7 mouse cellular contexts compared by ENCODE assay signal in the genomic region with DNA sequence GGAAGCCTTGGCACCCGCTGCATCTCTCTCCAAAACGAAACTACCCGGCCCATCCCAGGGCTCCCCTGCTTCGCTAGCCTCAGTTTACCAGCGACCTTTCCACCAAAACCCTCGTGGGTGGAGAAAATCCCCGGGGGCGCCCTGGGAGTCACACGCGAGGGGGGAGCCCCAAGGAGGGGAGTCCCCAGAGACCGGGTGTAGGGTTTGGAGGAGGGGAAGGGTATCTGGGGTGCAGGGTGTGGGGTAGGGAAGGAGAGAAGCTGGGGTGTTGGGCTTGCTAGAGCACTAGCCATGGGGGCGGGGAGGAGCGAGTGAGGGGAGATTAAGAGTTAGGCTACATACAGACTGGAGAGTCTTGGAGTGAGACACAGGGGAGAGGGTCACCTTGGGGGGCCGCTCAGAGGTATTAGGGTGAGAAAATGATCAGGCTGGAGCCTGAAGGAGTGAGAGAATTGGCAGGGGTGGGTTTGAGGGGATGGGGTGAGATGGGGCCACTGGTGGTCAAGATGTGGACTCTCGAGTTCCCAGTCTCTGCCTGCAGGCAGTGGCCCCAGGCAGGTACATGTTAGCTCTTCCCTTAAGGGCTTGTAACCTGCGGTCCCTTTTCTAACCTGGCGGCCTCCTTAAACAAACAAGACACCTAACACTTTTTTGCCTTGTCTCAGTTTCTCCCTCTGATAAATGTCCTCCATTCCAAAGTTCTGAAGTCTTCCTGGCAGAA. TPM values are rescaled to one million over a fixed set of nuclear protein-coding genes. Genes with fewer than 3 reads are reported as not detected.
DNase-seq lines count a peak whose midpoint lies in the region; ATAC-seq and TF ChIP-seq lines count a peak whose summit lies in the region.

No protein-coding gene starts in this region.

- no peak overlapping the region for H3K27ac ChIP-seq in spleen, adult 2 months (ENCODE audit: insufficient read depth, low read length)
- no peak overlapping the region for H3K27ac ChIP-seq in forebrain, embryonic 13.5 days
- H3K27ac ChIP-seq in limb, embryonic 15.5 days, result peak overlapping the region; percentile 67

- H3K4me3 ChIP-seq in spleen, adult 2 months (ENCODE audit: extremely low read depth, insufficient read depth, insufficient read length), result peak overlapping the region; percentile 35
- H3K4me3 ChIP-seq in forebrain, embryonic 13.5 days, result peak overlapping the region; percentile 42
- peak overlapping the region; percentile 67 for H3K4me3 ChIP-seq in limb, embryonic 15.5 days

- H3K27me3 ChIP-seq in spleen, adult 2 months (ENCODE audit: control insufficient read depth, insufficient read depth, low read length), result no peaks in the 10 kb centered on the region
- H3K27me3 ChIP-seq in forebrain, embryonic 13.5 days, result peaks cover 77% of the 10 kb centered on the region
- H3K27me3 ChIP-seq in limb, embryonic 15.5 days, result peaks cover 6% of the 10 kb centered on the region; the same call in 1 of the 2 replicates
- H3K27me3 ChIP-seq in splenic B cell, adult 2 months (ENCODE audit: control insufficient read depth, insufficient read depth, low read length, poor library complexity, severe bottlenecking), result no peaks in the 10 kb centered on the region

- TF ChIP-seq CTCF in spleen, adult 2 months (IDR thresholded peaks at IDR 0.05; ENCODE audit: extremely low read depth, insufficient read depth, insufficient read length, insufficient replicate concordance), result no peak

- TF ChIP-seq POLR2A in spleen, adult 2 months (IDR thresholded peaks at IDR 0.05; ENCODE audit: low read depth, low read length), result no peak

- no peaks in the 10 kb centered on the region for H3K9me3 ChIP-seq in forebrain, embryonic 13.5 days (replicated peaks)
- H3K9me3 ChIP-seq in limb, embryonic 15.5 days, result no peaks in the 10 kb centered on the region

- H3K4me2 ChIP-seq in forebrain, embryonic 13.5 days, result peak overlapping the region; percentile 80
- H3K4me2 ChIP-seq in limb, embryonic 15.5 days, result peak overlapping the region; percentile 72

- H3K36me3 ChIP-seq in spleen, adult 2 months (ENCODE audit: control insufficient read depth, insufficient read depth, low read length), result 0 out of 2 replicates have a peak, but pooled peaks cover 2% of the 10 kb centered on the region
- no peaks in the 10 kb centered on the region for H3K36me3 ChIP-seq in forebrain, embryonic 13.5 days (ENCODE audit: poor library complexity, severe bottlenecking)
- H3K36me3 ChIP-seq in limb, embryonic 15.5 days, result no peaks in the 10 kb centered on the region
- H3K36me3 ChIP-seq in splenic B cell, adult 2 months (ENCODE audit: control insufficient read depth, insufficient read depth, low read length, poor library complexity, severe bottlenecking), result peaks cover 2% of the 10 kb centered on the region; the same call in 1 of the 2 replicates

- peak overlapping the region; percentile 51 for H3K9ac ChIP-seq in forebrain, embryonic 13.5 days
- 0 out of 2 replicates have a peak overlapping the region, but pooled peaks have one; percentile 14 for H3K9ac ChIP-seq in limb, embryonic 15.5 days

- WGBS in spleen, adult 2 months, result 5% methylated on average over 17 of the region's 17 CpGs
- WGBS in forebrain, embryonic 13.5 days, result 3% methylated on average over 17 of the region's 17 CpGs
- WGBS in limb, embryonic 15.5 days, result 3% methylated on average over 17 of the region's 17 CpGs

- peaks cover 47% of the 10 kb centered on the region for H3K4me1 ChIP-seq in spleen, adult 2 months (ENCODE audit: control insufficient read depth, insufficient read depth, insufficient read length)
- H3K4me1 ChIP-seq in forebrain, embryonic 13.5 days, result peaks cover 85% of the 10 kb centered on the region
- H3K4me1 ChIP-seq in limb, embryonic 15.5 days, result peaks cover 85% of the 10 kb centered on the region

- DNase-seq in spleen, adult 2 months (ENCODE audit: low read depth in 1 of 2, low spot score in 2 of 2), result no peak
- DNase-seq in spleen, postnatal 14 days (ENCODE audit: low spot score in 2 of 2), result no peak
- peak; percentile 43 for DNase-seq in splenic B cell, adult 2 months (ENCODE audit: low read depth, low spot score)
- no peak for DNase-seq in frontal cortex, adult 2 months (ENCODE audit: extremely low spot score in 1 of 2, low spot score in 1 of 2)
- DNase-seq in frontal cortex, postnatal 14 days (ENCODE audit: low spot score in 2 of 2), result no peak

- ATAC-seq in forebrain, embryonic 13.5 days, result no peak
- ATAC-seq in limb, embryonic 15.5 days (ENCODE audit: insufficient number of reproducible peaks, low FRiP score, low TSS enrichment, low read depth), result no peak

RNA-seq across cellular contexts. Expression of a gene that starts 3.0 kb away (rescaled TPM):
- 35.7 and 46.8 TPM in 2 replicates for polyA plus RNA-seq in spleen, adult 2 months (2012; rRNA removed)
- polyA plus RNA-seq in forebrain, embryonic 13.5 days (2015; fragmentation: Nextera tagmentation; extraction: Ambion mirVana), result 4.9 and 5.1 TPM in 2 replicates
- 44.4 and 44.7 TPM in 2 replicates for polyA plus RNA-seq in limb, embryonic 15.5 days (2015; fragmentation: Nextera tagmentation; extraction: Ambion mirVana)
- polyA plus RNA-seq in frontal cortex, adult 2 months (2012; rRNA removed), result 20.7 and 26.0 TPM in 2 replicates

RNA-seq across cellular contexts. Expression of a gene that starts 14.8 kb away (rescaled TPM):
- 11.0 and 13.2 TPM in 2 replicates for polyA plus RNA-seq in spleen, adult 2 months (2012; rRNA removed)
- 54.0 and 54.9 TPM in 2 replicates for polyA plus RNA-seq in forebrain, embryonic 13.5 days (2015; fragmentation: Nextera tagmentation; extraction: Ambion mirVana)
- 51.6 and 58.2 TPM in 2 replicates for polyA plus RNA-seq in limb, embryonic 15.5 days (2015; fragmentation: Nextera tagmentation; extraction: Ambion mirVana)
- 24.3 and 25.9 TPM in 2 replicates for polyA plus RNA-seq in frontal cortex, adult 2 months (2012; rRNA removed)

RNA-seq across cellular contexts. Expression of a gene that starts 32.1 kb away (rescaled TPM):
- 123 and 133 TPM in 2 replicates for polyA plus RNA-seq in spleen, adult 2 months (2012; rRNA removed)
- 356 and 364 TPM in 2 replicates for polyA plus RNA-seq in forebrain, embryonic 13.5 days (2015; fragmentation: Nextera tagmentation; extraction: Ambion mirVana)
- 312 and 329 TPM in 2 replicates for polyA plus RNA-seq in limb, embryonic 15.5 days (2015; fragmentation: Nextera tagmentation; extraction: Ambion mirVana)
- 192 and 231 TPM in 2 replicates for polyA plus RNA-seq in frontal cortex, adult 2 months (2012; rRNA removed)
